Mouse (Mus musculus) lung, adult 2 months (tissue): Measurements from ENCODE around the gene Fbxw7.

Experiments
- CTCF ChIP-seq: fragments of 200-500 bp; IDR thresholded peaks from 2 replicates; pipeline ENCODE4 v1.5.1; 2011; ENCODE audit warnings: mild to moderate bottlenecking, low read length, control low read depth; ENCODE audit not compliant: insufficient read depth
- POLR2A ChIP-seq: fragments of 200-500 bp; IDR thresholded peaks from 2 replicates; pipeline ENCODE4 v1.6.1; 2011; ENCODE audit warnings: low read depth, mild to moderate bottlenecking, control low read depth, low read length, borderline replicate concordance; ENCODE audit errors: extremely low read depth

GRCm38 (mm10) chr3:84769411-84769810 is 45.7 kb upstream of the Fbxw7 start:
- TF ChIP-seq CTCF (no peak), POLR2A (no peak)
